Mouse (Mus musculus) left cerebral cortex, postnatal 14 days (tissue): ENCODE measurements at regions not wholly inside any gene's neighbourhood (a gene's known extent, or its start where the extent isn't known, plus 50 kb on each side); places are given as distances from the start of the nearest gene placed in this dataset.

ENCODE experiments used
- DNase-seq, 2 experiments: peaks; one replicate each; pipeline ENCODE4 v3.0.0; 2021 to 2022; ENCODE audit warnings: low spot score in 2 of 2, mixed read lengths in 1 of 2
- intact Hi-C: fragments of 180-260 bp; cut with DNase I; formaldehyde crosslinking; loops from one replicate; pipeline ENCODE4 v1.15.1; 2025

DNA sequence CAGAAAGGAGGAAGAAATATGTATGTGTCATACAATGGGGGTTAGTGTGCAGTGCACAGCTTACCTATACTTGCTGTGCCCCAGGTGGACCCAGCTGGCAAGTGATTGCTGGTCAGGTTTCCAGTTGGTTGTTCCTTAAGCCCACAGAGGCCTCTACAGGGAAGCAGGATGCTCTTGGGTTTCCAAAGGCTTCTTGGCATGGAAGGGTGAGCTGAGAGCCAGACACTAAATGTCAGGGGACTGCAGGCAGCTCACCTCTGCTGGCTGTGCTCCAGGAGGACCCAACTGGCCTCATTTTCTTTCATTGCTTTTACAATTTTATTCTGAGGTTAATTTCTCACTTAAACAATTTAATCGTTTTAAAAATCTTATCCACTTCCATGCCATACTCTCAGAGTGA lies 108.1 kb downstream of the Gm10184 start:
- intact Hi-C loops, result no loop called here
- DNase-seq, result no peak

DNA sequence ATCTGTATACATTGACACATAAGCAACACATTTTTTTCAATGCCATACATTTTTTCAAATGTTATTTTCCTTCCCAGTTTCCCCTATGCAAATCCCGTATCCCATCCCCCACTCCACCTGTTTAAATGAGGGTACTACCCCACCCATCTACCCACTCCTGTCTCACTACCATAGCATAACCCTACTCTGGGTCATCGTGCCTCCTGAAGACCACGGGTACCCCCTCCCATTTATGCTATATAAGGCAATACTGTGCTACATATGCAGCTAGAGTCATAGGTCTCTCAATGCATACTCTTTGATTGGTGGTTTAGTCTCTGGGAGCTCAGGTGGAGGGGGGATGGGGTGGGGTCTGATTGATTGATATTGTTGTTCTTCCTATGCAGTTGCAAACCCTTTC lies 132.7 kb downstream of the Gm10184 start:
- no peak for DNase-seq

DNA sequence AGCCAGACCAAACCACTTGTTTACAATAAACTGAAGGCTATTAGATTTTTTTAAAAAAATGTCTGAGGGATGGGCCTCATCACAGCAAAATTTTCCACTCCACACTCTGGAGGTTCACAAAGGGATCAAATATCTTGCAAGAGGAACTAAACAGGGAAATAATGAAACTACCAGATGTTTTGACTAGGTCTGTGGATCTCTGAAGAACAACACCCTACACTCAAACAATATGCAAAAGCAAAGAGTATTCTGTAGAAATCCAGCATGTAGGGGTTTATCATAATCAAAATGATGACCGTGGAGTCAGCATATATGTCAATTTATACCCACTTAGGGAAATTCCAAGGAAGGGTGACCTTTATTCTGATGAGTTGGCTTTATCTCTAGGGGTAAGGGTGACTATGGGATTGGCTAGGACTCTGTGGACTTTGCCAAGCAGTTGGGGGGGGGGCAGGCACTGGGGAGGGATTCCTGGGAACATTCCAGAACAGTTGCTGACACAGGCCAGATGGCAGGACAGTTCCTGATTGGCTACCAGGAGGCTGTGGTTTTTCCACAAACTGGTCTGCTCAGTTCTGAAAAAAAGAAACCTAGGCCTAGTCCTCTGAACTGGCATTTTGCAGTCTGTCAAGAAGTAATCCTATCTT lies 143.9 kb downstream of the Gm10184 start:
- intact Hi-C loops, result no loop called here
- DNase-seq, result no peak

More for the DNA sequence above, 132.7 kb downstream of the Gm10184 start:
- intact Hi-C loops, result no loop called here

DNA sequence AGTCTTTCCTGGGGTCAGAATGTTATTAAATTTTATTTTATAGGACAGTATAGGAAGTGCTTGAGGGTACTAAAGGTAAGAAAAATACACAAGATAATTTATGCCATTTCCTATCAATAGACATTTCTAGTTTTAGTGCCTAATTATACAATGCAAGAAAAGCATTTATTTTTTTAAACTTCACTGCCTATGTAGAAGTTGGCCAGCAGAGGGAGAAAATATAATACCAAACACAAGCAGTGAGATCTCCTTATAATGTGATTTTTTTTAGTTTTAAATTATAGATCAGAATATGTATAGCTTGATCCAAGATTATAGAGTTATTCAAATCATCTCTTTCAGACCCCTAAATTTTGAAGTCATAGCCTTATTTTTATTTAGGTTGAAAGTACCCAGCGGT lies 172.8 kb downstream of the Gm10184 start:
- DNase-seq, result peak in 1 of 2 experiments; percentile 5
- intact Hi-C loops, result no loop called here

DNA sequence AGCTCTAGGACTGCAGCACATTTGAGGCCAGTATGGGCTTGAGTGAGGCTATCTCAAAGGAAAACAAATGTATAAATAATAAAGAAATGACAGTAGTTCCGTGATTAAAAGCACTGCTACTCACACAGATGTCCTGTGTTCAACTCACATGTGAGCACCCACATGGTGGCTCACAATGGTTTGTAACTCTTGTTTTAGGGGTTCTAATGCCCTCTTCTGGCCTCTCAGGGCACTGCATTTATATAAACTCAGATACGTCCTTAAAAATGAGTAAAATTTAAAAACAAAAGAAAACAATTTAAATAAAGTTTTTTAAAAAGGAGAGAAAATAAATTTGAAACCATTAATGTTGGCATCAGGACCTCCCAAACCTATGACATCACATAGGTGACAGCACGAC lies 184.7 kb downstream of the Gm10184 start:
- intact Hi-C loops, result no loop called here
- DNase-seq, result no peak

DNA sequence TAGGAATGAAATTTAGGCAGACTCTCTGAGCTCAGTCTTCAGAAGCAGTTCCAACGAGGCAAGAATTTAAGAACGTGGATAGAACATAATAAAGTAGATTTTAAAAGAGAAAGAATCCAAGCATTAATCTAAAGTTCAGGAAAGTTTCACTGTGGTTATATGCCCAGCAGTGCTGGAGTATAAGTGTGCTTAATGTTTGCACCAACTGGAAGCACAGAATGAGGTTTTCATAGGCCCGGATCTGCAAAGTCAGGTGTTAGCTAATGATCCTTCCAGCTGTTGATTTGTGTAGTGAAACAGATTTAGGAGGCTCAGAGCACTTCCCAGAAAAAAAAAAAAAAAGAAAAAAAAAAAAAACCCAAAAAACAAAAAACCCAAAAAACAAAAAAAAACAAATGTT lies 228.5 kb downstream of the Gm10184 start:
- DNase-seq, result no peak
- intact Hi-C loops, result no loop called here

DNA sequence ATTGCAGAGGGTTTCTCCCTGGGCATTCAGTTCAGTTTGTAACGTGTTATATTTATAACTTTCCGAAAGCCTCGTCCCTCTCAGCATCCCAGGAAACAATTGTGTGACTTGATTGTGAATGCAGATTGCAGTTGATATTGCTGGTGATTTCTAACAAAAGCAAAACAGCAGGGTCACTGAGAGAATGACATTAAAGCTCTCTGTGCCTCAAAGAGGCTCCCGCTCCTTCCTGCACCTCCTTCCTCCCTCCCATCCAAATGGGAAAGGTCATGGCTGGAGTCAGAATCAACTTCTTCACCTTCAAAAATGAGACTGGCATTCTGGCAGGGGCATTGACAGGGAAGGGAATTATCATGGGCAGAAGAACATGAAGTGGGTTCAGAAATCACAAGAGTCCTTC lies 251.9 kb downstream of the Gm10184 start:
- intact Hi-C loops, result loop anchor here (5.0 to 10.0 kb wide), 3 partner anchors 436 to 924 kb away; no protein-coding TSS in a partner anchor

DNA sequence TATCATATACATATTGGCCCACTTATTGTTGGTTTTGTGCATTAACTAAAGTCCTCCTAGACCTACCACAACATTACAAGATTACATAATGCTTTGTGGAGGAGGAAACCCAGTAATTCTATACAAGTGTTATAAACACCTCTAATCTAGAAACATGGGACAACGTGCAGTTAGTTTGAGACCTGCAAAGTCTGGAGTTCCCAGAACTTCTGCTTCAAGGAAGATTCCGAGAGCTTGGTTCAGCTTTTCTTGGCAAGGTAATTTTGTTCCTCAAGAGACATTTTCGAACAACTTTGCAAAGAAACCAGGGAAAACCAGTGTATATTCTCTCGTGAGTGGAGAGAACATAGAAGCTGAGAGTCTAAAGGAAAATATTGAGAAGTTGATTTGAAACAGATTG lies 254.0 kb downstream of the Gm10184 start:
- DNase-seq, result peak in 1 of 2 experiments; percentile 18
- intact Hi-C loops, result loop anchor here (5.0 to 10.0 kb wide), 3 partner anchors 439 to 926 kb away; no protein-coding TSS in a partner anchor

More for the DNA sequence above, 251.9 kb downstream of the Gm10184 start:
- DNase-seq, result no peak

DNA sequence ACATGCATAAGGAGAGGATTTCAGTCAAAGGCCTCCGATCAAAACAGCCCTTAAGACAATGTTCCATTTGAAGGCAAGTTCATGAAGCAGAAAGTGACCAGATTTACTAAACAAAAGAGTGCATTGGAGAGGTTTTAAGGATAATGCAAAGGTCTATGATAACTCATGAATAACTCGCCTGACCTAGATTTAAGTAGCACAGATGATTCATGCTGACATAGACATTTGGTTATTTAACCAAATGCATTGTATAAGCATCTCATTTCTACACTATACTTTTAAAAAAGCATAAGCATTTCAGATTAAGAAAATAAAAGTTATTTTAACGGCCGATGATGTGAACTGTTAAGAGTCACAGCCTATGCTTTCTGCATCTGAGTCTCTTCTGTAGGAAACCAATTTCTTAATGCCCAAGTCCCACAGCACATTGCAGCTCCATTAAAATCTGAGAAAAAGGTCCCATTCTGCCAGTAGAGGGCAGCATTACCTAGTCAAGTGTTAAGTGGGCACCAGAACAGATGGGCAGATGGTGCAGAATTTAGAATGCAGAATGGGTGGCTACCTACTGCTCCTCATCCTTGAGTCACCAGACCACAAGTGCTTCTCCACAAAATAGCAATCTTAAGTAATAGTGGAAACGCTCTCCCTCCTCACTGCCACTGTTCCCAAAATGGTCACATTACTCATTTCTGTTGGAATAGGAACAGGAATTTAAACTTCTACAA lies 256.0 kb downstream of the Gm10184 start:
- DNase-seq, result peak; percentile 85 to 95
- intact Hi-C loops, result loop anchor here (5.0 to 10.0 kb wide), 3 partner anchors 441 to 848 kb away; no protein-coding TSS in a partner anchor

DNA sequence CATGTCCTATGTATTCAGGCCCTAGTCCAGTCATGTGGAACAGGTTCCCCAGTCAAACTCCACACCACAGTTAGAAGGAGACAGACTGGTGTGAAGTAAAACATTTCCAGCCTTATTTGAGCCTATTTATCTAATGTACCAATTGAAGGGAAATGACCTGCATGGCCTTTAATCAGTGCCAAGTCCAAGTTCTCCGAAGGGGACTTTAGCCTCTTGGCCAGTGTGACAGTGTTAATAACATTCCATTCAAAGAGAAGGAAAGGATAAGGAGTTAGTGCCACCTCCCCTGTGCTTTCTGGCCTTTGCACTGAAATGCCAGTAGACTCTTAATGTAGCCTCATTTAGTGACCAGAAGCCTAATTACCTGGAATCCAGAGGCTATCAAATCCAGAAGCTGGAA lies 264.2 kb downstream of the Gm10184 start:
- intact Hi-C loops, result no loop called here
- DNase-seq, result no peak
